Mouse (Mus musculus): Measurements from ENCODE around the gene Slc1a4. TPM values are rescaled to one million over a fixed set of nuclear protein-coding genes. Genes with fewer than 3 reads are reported as not detected.

Gene Slc1a4
- polyA plus RNA-seq, 1 experiment from 2014 or later, result 10.1 TPM

DNA sequence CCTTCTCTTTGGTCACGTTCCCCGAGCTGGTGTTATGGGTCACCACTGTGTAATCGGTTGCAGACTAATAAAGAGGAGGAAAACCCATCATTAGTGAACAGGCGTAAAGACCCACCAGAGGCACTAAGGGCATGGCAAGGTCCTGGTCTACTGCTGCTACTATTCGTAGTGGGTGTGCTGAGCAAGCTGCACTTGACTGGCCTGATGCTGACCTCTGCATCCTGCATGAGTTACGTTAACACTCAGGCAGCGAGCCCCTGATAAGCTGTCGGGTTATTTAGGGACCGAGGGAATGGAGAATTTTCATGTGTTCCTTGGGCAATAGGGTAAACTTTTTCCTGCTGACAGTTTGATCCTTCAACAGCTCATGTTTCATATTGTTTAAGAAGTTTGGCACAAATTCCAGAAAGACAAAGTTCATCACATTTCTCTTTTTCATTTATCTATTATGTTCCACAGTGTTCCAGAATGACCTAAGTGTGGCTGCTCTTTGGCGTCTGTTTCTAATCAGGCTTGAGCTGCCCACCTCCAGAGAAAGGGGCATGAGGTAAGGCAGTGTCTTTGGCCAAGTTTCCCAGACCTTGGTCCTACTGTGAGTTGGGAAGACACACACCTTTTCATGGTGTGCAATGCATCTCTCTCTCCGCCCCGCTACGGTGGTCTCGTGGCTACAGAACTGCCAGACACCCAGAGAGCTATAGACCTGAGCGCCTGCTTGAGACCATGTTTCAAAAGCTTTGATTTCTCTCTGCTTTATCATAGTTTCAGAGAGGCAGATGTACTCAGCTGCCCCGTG, 13.7 kb downstream of the Slc1a4 start:
- H3K9me3 ChIP-seq (replicated peaks), result no peaks in the 10 kb centered on the region
- H3K9ac ChIP-seq, result no peak overlapping the region
- H3K4me2 ChIP-seq, result no peak overlapping the region
- no peaks in the 10 kb centered on the region for H3K36me3 ChIP-seq
- H3K4me1 ChIP-seq, result no peaks in the 10 kb centered on the region
- H3K4me3 ChIP-seq (replicated peaks), result no peak overlapping the region
- H3K27ac ChIP-seq, result no peak overlapping the region
- no peaks in the 10 kb centered on the region for H3K27me3 ChIP-seq
- WGBS, result 66% methylated on average over 16 of the region's 16 CpGs
- ATAC-seq (replicated peaks; ENCODE audit: low FRiP score), result no peak

DNA sequence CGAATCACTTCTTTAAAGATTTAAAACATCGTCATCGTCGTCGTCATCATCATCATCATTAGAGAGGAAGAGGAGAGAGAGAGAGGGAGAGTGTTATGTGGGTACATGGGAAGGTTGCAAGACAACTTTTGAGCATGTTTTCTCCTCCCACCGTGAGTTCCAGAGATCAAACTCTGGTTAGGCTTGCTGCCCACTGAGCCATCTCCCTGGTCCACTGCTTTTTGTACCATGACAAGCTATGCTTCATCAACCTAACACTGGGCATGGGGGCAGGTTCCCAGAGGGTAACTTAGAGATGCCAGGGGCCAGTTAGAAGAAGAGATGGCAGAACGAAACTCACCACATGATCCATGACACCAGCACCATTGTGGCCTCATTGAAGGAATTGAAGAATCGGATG, 18.9 kb downstream of the Slc1a4 start:
- ATAC-seq (replicated peaks; ENCODE audit: low FRiP score), result no peak
- Histone ChIP-seq H3K4me1 (0 out of 2 replicates have a peak, but pooled peaks cover 3% of the 10 kb centered on the region), H3K4me3 (replicated peaks) (no peak overlapping the region), H3K27me3 (no peaks in the 10 kb centered on the region), H3K36me3 (peaks cover under 1% of the 10 kb centered on the region), H3K4me2 (no peak overlapping the region), H3K9ac (no peak overlapping the region), H3K9me3 (replicated peaks) (no peaks in the 10 kb centered on the region), H3K27ac (no peak overlapping the region)
- WGBS, result 92% methylated on average over 8 of the region's 8 CpGs

DNA sequence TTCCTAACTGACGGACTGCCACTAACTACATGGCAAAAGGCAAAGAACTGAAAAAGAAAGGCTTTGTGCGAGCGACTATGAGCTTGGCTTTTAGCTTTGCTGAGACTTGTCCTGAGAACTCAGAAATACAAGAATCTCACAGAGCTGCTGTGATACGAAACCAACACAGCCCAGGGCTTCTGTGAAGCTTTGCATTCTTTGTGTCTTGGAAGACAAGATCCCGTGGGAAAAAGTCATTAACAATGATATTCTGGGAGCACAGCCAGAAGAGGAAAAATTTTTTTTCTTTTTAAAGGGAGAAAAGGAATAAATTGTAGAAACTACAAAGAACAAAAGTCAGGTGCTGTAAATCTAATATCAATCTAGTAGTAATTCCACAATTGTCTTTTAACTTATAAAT, 23.5 kb downstream of the Slc1a4 start:
- WGBS, result 61% methylated on average over 5 of the region's 5 CpGs
- H3K27me3 ChIP-seq, result no peaks in the 10 kb centered on the region
- H3K9ac ChIP-seq, result no peak overlapping the region
- no peak overlapping the region for H3K4me2 ChIP-seq
- no peaks in the 10 kb centered on the region for H3K9me3 ChIP-seq (replicated peaks)
- H3K27ac ChIP-seq, result 0 out of 2 replicates have a peak overlapping the region, but pooled peaks have one; percentile 22
- ATAC-seq (replicated peaks; ENCODE audit: low FRiP score), result no peak
- H3K4me1 ChIP-seq, result 0 out of 2 replicates have a peak, but pooled peaks cover 3% of the 10 kb centered on the region
- peaks cover 16% of the 10 kb centered on the region for H3K36me3 ChIP-seq
- no peak overlapping the region for H3K4me3 ChIP-seq (replicated peaks)

DNA sequence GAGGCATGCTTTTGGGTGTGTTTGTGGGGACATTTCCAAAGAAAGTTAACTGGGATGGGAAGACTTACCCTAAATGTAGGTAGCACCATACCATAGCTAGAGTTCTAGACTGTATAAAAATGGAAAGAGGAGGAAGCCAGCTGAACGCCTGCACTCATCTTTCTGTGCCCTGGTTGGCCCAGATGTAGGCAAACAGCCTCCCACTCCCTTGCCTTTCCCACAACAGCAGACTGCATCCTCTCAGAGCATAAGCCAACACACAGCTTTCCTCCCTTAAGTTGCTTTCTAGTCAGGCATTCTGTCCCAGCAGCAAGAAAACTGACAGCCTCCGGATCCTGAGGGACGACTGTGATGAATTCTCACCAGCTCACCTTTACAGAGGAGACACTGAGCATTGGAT, 25.1 kb downstream of the Slc1a4 start:
- Histone ChIP-seq H3K36me3 (peaks cover 20% of the 10 kb centered on the region), H3K4me2 (no peak overlapping the region), H3K27ac (no peak overlapping the region), H3K9me3 (replicated peaks) (no peaks in the 10 kb centered on the region), H3K4me1 (0 out of 2 replicates have a peak, but pooled peaks cover 3% of the 10 kb centered on the region), H3K9ac (no peak overlapping the region), H3K4me3 (replicated peaks) (no peak overlapping the region), H3K27me3 (no peaks in the 10 kb centered on the region)
- ATAC-seq (replicated peaks; ENCODE audit: low FRiP score), result no peak
- WGBS, result 87% methylated on average over 3 of the region's 3 CpGs

DNA sequence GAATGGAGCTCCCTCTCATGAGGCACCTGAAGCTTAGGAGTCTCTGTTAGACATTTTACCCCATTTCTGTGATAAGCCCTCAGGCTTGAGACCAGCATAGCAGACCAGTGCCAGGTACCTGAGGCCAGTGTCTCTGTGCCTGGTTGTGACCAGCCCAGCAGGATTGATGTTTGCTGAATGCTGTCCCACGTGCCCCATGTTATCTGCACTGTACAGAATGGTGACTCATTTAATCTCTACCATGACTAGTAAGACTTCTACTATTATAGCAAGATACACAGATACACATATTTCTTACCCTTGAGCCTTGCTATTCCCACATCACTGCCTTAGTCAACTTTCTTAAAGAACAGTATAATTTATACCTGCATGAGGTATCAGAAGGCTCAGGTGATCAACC, 26.9 kb downstream of the Slc1a4 start:
- 0 out of 2 replicates have a peak, but pooled peaks cover 3% of the 10 kb centered on the region for H3K4me1 ChIP-seq
- H3K9me3 ChIP-seq (replicated peaks), result no peaks in the 10 kb centered on the region
- 73% methylated on average over 1 of the region's 1 CpGs for WGBS
- no peaks in the 10 kb centered on the region for H3K27me3 ChIP-seq
- ATAC-seq (replicated peaks; ENCODE audit: low FRiP score), result no peak
- no peak overlapping the region for H3K27ac ChIP-seq
- H3K4me2 ChIP-seq, result no peak overlapping the region
- no peak overlapping the region for H3K9ac ChIP-seq
- no peak overlapping the region for H3K4me3 ChIP-seq (replicated peaks)
- H3K36me3 ChIP-seq, result peaks cover 20% of the 10 kb centered on the region

DNA sequence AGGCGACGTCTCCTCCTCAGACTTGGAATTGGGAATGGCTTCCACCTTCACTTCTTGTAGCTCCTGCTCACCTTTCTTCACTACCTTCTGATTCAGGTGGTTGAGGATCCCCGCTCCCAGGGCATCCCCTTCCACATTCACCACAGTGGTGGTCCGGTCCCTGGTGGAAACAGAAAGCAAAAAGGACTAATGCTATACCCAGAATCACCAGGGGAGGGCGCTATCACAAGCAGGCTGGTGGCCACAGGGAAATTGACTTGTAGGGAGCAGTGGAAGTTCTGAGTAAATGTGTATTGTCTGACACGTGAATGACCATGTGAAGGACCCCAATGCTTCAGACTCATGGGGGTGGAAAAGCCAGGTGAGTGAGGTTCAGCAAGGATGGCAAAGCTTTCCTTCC, 28.2 kb downstream of the Slc1a4 start:
- WGBS, result 74% methylated on average over 6 of the region's 6 CpGs
- Histone ChIP-seq H3K27me3 (no peaks in the 10 kb centered on the region), H3K4me1 (no peaks in the 10 kb centered on the region), H3K9me3 (replicated peaks) (no peaks in the 10 kb centered on the region), H3K4me2 (no peak overlapping the region), H3K27ac (no peak overlapping the region), H3K4me3 (replicated peaks) (no peak overlapping the region), H3K36me3 (peaks cover 20% of the 10 kb centered on the region), H3K9ac (no peak overlapping the region)
- no peak for ATAC-seq (replicated peaks; ENCODE audit: low FRiP score)

DNA sequence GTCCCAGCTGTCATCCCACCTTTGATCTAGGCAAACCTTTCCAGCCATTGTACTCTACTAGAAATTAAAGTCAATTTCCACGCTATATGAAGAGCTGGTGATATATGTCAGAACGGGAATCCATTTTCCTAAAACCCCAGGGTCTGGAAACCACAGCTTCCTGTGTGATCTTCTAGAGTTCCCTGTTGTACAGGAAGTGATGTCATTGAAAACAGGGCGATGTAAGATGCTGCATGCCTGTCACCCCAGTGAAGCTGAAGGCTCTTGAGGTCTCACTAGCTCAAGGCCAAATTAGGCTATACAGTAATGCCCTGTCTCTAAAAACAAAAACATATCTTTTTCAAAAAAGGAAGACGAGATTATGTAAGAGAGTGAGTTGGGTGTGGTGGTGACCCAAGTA, 31.2 kb downstream of the Slc1a4 start:
- no peaks in the 10 kb centered on the region for H3K27me3 ChIP-seq
- no peak overlapping the region for H3K27ac ChIP-seq
- no peak for ATAC-seq (replicated peaks; ENCODE audit: low FRiP score)
- no peaks in the 10 kb centered on the region for H3K9me3 ChIP-seq (replicated peaks)
- peaks cover 11% of the 10 kb centered on the region; the same call in 1 of the 2 replicates for H3K36me3 ChIP-seq
- no peak overlapping the region for H3K4me2 ChIP-seq
- WGBS, result 83% methylated on average over 4 of the region's 4 CpGs
- no peaks in the 10 kb centered on the region for H3K4me1 ChIP-seq
- no peak overlapping the region for H3K9ac ChIP-seq
- no peak overlapping the region for H3K4me3 ChIP-seq (replicated peaks)

DNA sequence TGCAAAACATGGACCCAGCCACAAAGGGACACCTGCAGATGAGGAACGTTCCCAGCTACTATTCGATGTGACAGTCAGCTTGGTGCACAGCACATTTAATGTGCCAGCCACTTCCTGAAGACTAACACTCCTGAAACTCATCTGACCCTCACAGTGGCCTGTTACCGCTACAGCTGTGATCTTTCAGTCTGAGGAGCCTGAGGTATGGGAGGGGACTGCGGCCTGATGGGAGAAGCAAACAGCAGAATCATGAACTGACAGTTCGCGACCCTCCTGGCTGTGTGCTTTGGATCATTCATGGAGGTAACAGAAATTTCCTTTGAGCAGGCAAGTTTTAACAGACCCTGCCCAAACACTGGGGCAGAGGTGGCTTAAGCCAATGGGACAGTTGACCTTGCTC, 31.7 kb downstream of the Slc1a4 start:
- no peak overlapping the region for H3K9ac ChIP-seq
- H3K4me1 ChIP-seq, result no peaks in the 10 kb centered on the region
- H3K27me3 ChIP-seq, result no peaks in the 10 kb centered on the region
- H3K36me3 ChIP-seq, result peaks cover 11% of the 10 kb centered on the region; the same call in 1 of the 2 replicates
- no peaks in the 10 kb centered on the region for H3K9me3 ChIP-seq (replicated peaks)
- ATAC-seq (replicated peaks; ENCODE audit: low FRiP score), result no peak
- H3K4me3 ChIP-seq (replicated peaks), result no peak overlapping the region
- H3K4me2 ChIP-seq, result no peak overlapping the region
- 73% methylated on average over 6 of the region's 6 CpGs for WGBS
- no peak overlapping the region for H3K27ac ChIP-seq

DNA sequence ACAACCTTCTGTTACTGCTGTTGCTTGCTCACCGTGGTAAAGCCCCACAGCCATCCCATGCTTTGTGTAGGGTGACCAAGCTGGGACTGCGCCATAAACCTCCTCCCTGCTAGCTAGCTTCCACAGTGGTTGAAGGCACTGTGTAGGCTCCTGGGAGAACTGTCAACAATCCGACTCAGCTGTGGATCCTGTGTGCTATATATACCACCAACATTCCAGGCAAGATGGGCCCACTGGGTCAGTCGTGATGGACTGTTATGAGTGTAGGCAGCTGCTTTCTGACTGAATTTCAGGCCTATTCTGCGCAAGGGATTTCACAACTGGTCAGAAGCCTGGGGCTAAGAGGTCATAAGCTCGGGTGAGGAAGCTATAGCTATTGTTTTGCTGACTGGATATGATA, 32.6 kb downstream of the Slc1a4 start:
- Histone ChIP-seq H3K27ac (no peak overlapping the region), H3K4me1 (no peaks in the 10 kb centered on the region), H3K27me3 (no peaks in the 10 kb centered on the region), H3K9ac (no peak overlapping the region), H3K4me2 (no peak overlapping the region), H3K4me3 (replicated peaks) (no peak overlapping the region), H3K36me3 (peaks cover 11% of the 10 kb centered on the region; the same call in 1 of the 2 replicates), H3K9me3 (replicated peaks) (no peaks in the 10 kb centered on the region)
- ATAC-seq (replicated peaks; ENCODE audit: low FRiP score), result no peak
- WGBS, result 76% methylated on average over 6 of the region's 6 CpGs

DNA sequence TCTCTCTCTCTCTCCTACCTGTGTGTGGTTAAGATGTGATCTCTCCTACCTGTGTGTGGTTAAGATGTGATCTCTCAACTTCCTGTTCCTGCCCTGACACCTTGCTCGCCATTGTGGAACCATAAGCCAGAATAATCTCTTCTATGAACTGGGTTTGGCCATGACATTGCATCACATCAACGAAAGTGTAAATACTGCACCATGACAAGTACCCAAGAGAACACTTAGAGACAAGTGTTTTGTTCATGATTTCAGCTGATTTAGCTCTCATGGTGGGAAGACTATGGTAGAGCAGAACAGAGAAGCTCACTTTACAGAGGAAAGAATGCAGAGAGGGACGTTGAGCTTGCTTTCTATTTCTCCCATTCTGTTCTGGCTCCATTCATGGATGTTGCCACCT, 48.0 kb downstream of the Slc1a4 start:
- Histone ChIP-seq H3K4me2 (no peak overlapping the region), H3K9me3 (replicated peaks) (no peaks in the 10 kb centered on the region), H3K27ac (no peak overlapping the region), H3K4me3 (replicated peaks) (no peak overlapping the region), H3K27me3 (no peaks in the 10 kb centered on the region), H3K36me3 (no peaks in the 10 kb centered on the region), H3K4me1 (0 out of 2 replicates have a peak, but pooled peaks cover 2% of the 10 kb centered on the region), H3K9ac (no peak overlapping the region)
- no peak for ATAC-seq (replicated peaks; ENCODE audit: low FRiP score)
- 77% methylated on average over 3 of the region's 3 CpGs for WGBS

DNA sequence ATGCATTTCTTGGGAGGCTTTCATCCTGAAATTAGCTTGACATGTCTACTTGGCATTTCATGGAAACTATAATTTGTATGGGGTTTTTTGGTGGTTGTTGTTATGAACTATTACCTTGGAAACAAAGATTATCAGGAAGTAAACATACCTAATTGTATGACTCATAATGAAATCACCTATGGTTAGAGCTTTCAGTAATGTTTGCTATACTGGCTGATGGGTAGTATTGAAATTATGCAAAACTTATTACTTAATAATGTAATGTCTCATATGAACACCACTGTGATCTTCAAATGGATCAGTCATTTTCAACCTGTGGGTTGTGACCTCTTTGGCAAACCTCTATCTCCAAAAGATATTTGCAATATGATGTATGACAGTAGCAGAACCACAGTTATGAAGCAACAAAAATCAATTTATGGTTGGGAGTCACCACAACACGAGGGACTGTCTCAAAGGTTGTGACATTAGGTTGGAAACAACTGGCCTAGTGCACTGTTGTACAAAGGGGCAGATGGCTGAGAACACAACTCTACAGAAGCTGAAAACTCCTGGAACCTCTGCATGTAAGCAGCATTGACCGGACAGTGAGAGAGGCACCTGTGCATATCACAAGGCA, 49.8 kb downstream of the Slc1a4 start:
- H3K4me2 ChIP-seq, result no peak overlapping the region
- ATAC-seq (replicated peaks; ENCODE audit: low FRiP score), result no peak
- H3K4me1 ChIP-seq, result peaks cover 12% of the 10 kb centered on the region; the same call in 1 of the 2 replicates
- 70% methylated on average over 2 of the region's 2 CpGs for WGBS
- no peak overlapping the region for H3K4me3 ChIP-seq (replicated peaks)
- H3K27me3 ChIP-seq, result no peaks in the 10 kb centered on the region
- H3K9me3 ChIP-seq (replicated peaks), result no peaks in the 10 kb centered on the region
- H3K36me3 ChIP-seq, result no peaks in the 10 kb centered on the region
- no peak overlapping the region for H3K27ac ChIP-seq
- H3K9ac ChIP-seq, result no peak overlapping the region

DNA sequence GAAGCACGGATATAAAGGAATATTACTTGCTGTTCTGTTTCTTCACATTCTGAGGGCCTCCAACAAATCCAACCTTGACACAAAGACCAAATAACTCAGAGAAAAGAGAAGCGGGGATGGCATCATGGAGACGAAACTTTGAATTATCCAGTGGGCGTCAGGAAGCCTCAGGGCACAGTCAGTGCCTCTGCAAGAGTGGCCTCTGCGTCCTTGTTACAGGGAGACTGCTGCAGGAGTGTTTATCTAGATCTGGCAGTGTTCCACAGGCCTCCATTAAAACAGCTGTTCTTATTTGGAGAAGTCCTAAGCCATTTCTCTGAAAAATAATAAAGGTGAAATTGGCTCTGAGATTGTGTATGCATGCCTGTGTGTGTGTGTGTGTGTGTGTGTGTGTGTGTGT, 51.5 kb downstream of the Slc1a4 start:
- Histone ChIP-seq H3K4me1 (peaks cover 12% of the 10 kb centered on the region; the same call in 1 of the 2 replicates), H3K27ac (no peak overlapping the region), H3K4me3 (replicated peaks) (no peak overlapping the region), H3K9me3 (replicated peaks) (no peaks in the 10 kb centered on the region), H3K4me2 (no peak overlapping the region), H3K9ac (no peak overlapping the region), H3K36me3 (no peaks in the 10 kb centered on the region), H3K27me3 (no peaks in the 10 kb centered on the region)
- ATAC-seq (replicated peaks; ENCODE audit: low FRiP score), result no peak
- 50% methylated on average over 5 of the region's 5 CpGs for WGBS

Data from kidney, embryonic 15.5 days (tissue).